10 mouse cellular contexts compared by ENCODE assay signal in genomic region chr2:106856361-106856961, GRCm38 (mm10).
DNase-seq lines count a peak whose midpoint lies in the region; ATAC-seq lines count a peak whose summit lies in the region.
"Had no signal": no experiment of that assay in that cellular context is flagged by ENCODE, and none has a peak within 500 bp of the region (broad histone marks: within the 10 kb centered on the region; RNA-seq: fewer than 3 reads in every experiment).

No protein-coding gene starts in this region.

- peaks cover 83% of the 10 kb centered on the region for H3K4me1 ChIP-seq in heart, embryonic 12.5 days (replicated peaks)
- H3K4me1 ChIP-seq in forebrain, embryonic 12.5 days: peaks cover 55% of the 10 kb centered on the region
- H3K4me1 ChIP-seq: liver, embryonic 15.5 days had no signal

- H3K9me3 ChIP-seq in heart, embryonic 12.5 days (replicated peaks): no peaks in the 10 kb centered on the region
- no peaks in the 10 kb centered on the region for H3K9me3 ChIP-seq in forebrain, embryonic 12.5 days
- H3K9me3 ChIP-seq: liver, embryonic 15.5 days had no signal

- no peak overlapping the region for H3K4me2 ChIP-seq in heart, embryonic 12.5 days
- 0 out of 2 replicates have a peak overlapping the region, but pooled peaks have one; percentile 4 for H3K4me2 ChIP-seq in forebrain, embryonic 12.5 days
- H3K4me2 ChIP-seq: liver, embryonic 15.5 days had no signal

- H3K27me3 ChIP-seq in heart, embryonic 12.5 days (replicated peaks): no peaks in the 10 kb centered on the region
- no peaks in the 10 kb centered on the region; the same call in 1 of the 2 replicates for H3K27me3 ChIP-seq in forebrain, embryonic 12.5 days
- H3K27me3 ChIP-seq: liver, embryonic 15.5 days had no signal

- H3K27ac ChIP-seq in heart, embryonic 12.5 days (ENCODE audit: poor library complexity, severe bottlenecking): peak overlapping the region; percentile 70
- peak overlapping the region; percentile 37 for H3K27ac ChIP-seq in forebrain, embryonic 12.5 days
- H3K27ac ChIP-seq: liver, embryonic 15.5 days had no signal

- H3K4me3 ChIP-seq in heart, embryonic 12.5 days: no peak overlapping the region
- H3K4me3 ChIP-seq in forebrain, embryonic 12.5 days (replicated peaks): no peak overlapping the region
- H3K4me3 ChIP-seq: liver, embryonic 15.5 days had no signal

- DNase-seq in heart, adult 11 months: no peak
- DNase-seq in Muller cell, postnatal 12 days (ENCODE audit: inconsistent ontology term): peak; percentile 47
- peak; percentile 36 for DNase-seq in lung, postnatal 10 days
- DNase-seq in thymus, postnatal 14 days: no peak
- no peak for DNase-seq in B cell, adult 2 months
- no peak for DNase-seq in cerebellum, postnatal 4 days (ENCODE audit: low spot score in 2 of 2)
- DNase-seq: cerebellum, adult 11 months had no signal

- H3K36me3 ChIP-seq in heart, embryonic 12.5 days: no peaks in the 10 kb centered on the region
- no peaks in the 10 kb centered on the region for H3K36me3 ChIP-seq in forebrain, embryonic 12.5 days (replicated peaks)
- H3K36me3 ChIP-seq: liver, embryonic 15.5 days had no signal

- ATAC-seq in heart, embryonic 12.5 days (ENCODE audit: insufficient number of reproducible peaks, low FRiP score): no peak; the same call in 1 of the 2 replicates
- ATAC-seq in forebrain, embryonic 12.5 days (ENCODE audit: low FRiP score): peak; percentile 39; the same call in 1 of the 2 replicates

- H3K9ac ChIP-seq in heart, embryonic 12.5 days: peak overlapping the region; percentile 35; the same call in 1 of the 2 replicates
- H3K9ac ChIP-seq in forebrain, embryonic 12.5 days: no peak overlapping the region
- H3K9ac ChIP-seq: liver, embryonic 15.5 days had no signal

- WGBS in heart, embryonic 12.5 days: 61% methylated on average over 9 of the region's 9 CpGs
- 10% methylated on average over 9 of the region's 9 CpGs for WGBS in forebrain, embryonic 12.5 days

Comparison
In these comparisons a context has a peak if more than half of its experiments do, and no peak if none do; other contexts are left out.
1. DNase-seq: peak in Muller cell, postnatal 12 days (single experiment) and lung, postnatal 10 days (single experiment); none in heart, adult 11 months (single experiment), thymus, postnatal 14 days (single experiment), B cell, adult 2 months (0 of 2) and cerebellum, postnatal 4 days (0 of 2).